ENCODE assay signal across 9 mouse cellular contexts in the genomic region with DNA sequence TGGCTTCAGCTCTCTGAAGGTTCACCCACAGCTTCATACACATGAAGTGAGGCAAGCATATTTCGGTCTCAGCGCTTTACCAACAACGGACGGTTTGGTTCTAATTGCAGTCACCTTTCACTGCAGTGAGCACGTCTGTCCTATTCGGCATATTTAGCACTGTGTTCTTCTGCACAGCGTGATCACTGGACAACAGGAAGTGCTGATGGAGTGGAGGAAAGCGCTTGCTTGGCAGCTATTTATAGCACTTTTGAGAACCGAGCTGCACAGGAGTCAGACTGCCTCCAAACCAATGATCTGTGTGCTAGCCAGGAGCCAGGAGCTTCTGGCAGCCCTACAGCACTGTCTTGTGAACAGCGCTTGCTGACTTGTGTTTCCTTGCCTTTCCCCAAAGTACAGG. TPM values are rescaled to one million over a fixed set of nuclear protein-coding genes. Genes with fewer than 3 reads are reported as not detected.
A peak's percentile ranks its signal among the peaks of the same experiment; 100 is the strongest.
DNase-seq lines count a peak whose midpoint lies in the region; ATAC-seq lines count a peak whose summit lies in the region.
"Had no signal": no experiment of that assay in that cellular context is flagged by ENCODE, and none has a peak within 500 bp of the region (broad histone marks: within the 10 kb centered on the region; RNA-seq: fewer than 3 reads in every experiment).

No protein-coding gene starts in this region.

- H3K27ac ChIP-seq in hindbrain, embryonic 16.5 days (ENCODE audit: low read depth, low read length) = no peak overlapping the region
- no peak overlapping the region for H3K27ac ChIP-seq in hindbrain, embryonic 14.5 days
- H3K27ac ChIP-seq in forebrain, embryonic 11.5 days (ENCODE audit: low read depth, low read length) = no peak overlapping the region

- H3K4me2 ChIP-seq in hindbrain, embryonic 16.5 days (ENCODE audit: low read length) = no peak overlapping the region
- H3K4me2 ChIP-seq in hindbrain, embryonic 14.5 days (replicated peaks) = no peak overlapping the region
- no peak overlapping the region for H3K4me2 ChIP-seq in forebrain, embryonic 11.5 days (ENCODE audit: low read depth, low read length, severe bottlenecking)

- no peak overlapping the region for H3K4me3 ChIP-seq in hindbrain, embryonic 16.5 days (ENCODE audit: low read length)
- no peak overlapping the region for H3K4me3 ChIP-seq in hindbrain, embryonic 14.5 days (replicated peaks; ENCODE audit: low read length)
- H3K4me3 ChIP-seq in forebrain, embryonic 11.5 days (ENCODE audit: low read depth, low read length) = no peak overlapping the region

- DNase-seq in hindbrain, embryonic 14.5 days (ENCODE audit: low spot score) = no peak
- DNase-seq in R1 (ENCODE audit: low read depth, low spot score) = peak; percentile 13
- peak; percentile 83 for DNase-seq in gastrocnemius, adult 18-20 months (ENCODE audit: low spot score)
- DNase-seq in heart, postnatal 36 days = peak; percentile 48 to 55
- DNase-seq in thymus, postnatal 0 days (ENCODE audit: low spot score) = no peak
- DNase-seq in forebrain, embryonic 11.5 days (ENCODE audit: low spot score) = no peak
- no peak for DNase-seq in B cell, adult 2 months

- 72% methylated on average over 10 of the region's 10 CpGs for WGBS in hindbrain, embryonic 16.5 days
- 83% methylated on average over 10 of the region's 10 CpGs for WGBS in hindbrain, embryonic 14.5 days
- WGBS in forebrain, embryonic 11.5 days = 89% methylated on average over 10 of the region's 10 CpGs

- H3K9me3 ChIP-seq in hindbrain, embryonic 16.5 days (ENCODE audit: control insufficient read depth, low read length) = no peaks in the 10 kb centered on the region
- no peaks in the 10 kb centered on the region for H3K9me3 ChIP-seq in hindbrain, embryonic 14.5 days (ENCODE audit: control insufficient read depth, low read length)
- H3K9me3 ChIP-seq in forebrain, embryonic 11.5 days (ENCODE audit: control insufficient read depth, low read length) = no peaks in the 10 kb centered on the region

- ATAC-seq in hindbrain, embryonic 16.5 days = 0 out of 2 replicates have a peak, but pooled peaks have one; percentile 56
- no peak for ATAC-seq in hindbrain, embryonic 14.5 days (ENCODE audit: low FRiP score)
- ATAC-seq in forebrain, embryonic 11.5 days (replicated peaks; ENCODE audit: low FRiP score) = no peak

- no peaks in the 10 kb centered on the region for H3K27me3 ChIP-seq in hindbrain, embryonic 16.5 days (replicated peaks; ENCODE audit: control insufficient read depth, insufficient read depth, low read length)
- no peaks in the 10 kb centered on the region for H3K27me3 ChIP-seq in hindbrain, embryonic 14.5 days (ENCODE audit: control insufficient read depth, insufficient read depth, low read length)
- no peaks in the 10 kb centered on the region for H3K27me3 ChIP-seq in forebrain, embryonic 11.5 days (ENCODE audit: control insufficient read depth, insufficient read depth, low read length)

- H3K4me1 ChIP-seq in hindbrain, embryonic 16.5 days (ENCODE audit: control insufficient read depth, insufficient read depth, low read depth, low read length) = 0 out of 2 replicates have a peak, but pooled peaks cover 3% of the 10 kb centered on the region
- no peaks in the 10 kb centered on the region for H3K4me1 ChIP-seq in hindbrain, embryonic 14.5 days (replicated peaks; ENCODE audit: control insufficient read depth, insufficient read depth, low read length)
- no peaks in the 10 kb centered on the region for H3K4me1 ChIP-seq in forebrain, embryonic 11.5 days (replicated peaks; ENCODE audit: control insufficient read depth, insufficient read depth, low read length)

- H3K36me3 ChIP-seq in hindbrain, embryonic 16.5 days (ENCODE audit: control insufficient read depth, insufficient read depth, low read length) = no peaks in the 10 kb centered on the region
- H3K36me3 ChIP-seq in hindbrain, embryonic 14.5 days (replicated peaks; ENCODE audit: control insufficient read depth, insufficient read depth) = no peaks in the 10 kb centered on the region
- no peaks in the 10 kb centered on the region for H3K36me3 ChIP-seq in forebrain, embryonic 11.5 days (ENCODE audit: control insufficient read depth, insufficient read depth, low read length)

- no peak overlapping the region for H3K9ac ChIP-seq in hindbrain, embryonic 16.5 days (ENCODE audit: low read depth, low read length)
- no peak overlapping the region for H3K9ac ChIP-seq in hindbrain, embryonic 14.5 days
- H3K9ac ChIP-seq in forebrain, embryonic 11.5 days (ENCODE audit: low read length) = no peak overlapping the region

- intact Hi-C loops in heart, postnatal 36 days (cut with DNase I) = no loop called here

RNA-seq across cellular contexts. Expression of a gene that starts 38.6 kb away (rescaled TPM):
- 0.06 and 0.40 TPM in 2 replicates for polyA plus RNA-seq in hindbrain, embryonic 16.5 days (2015; fragmentation: Nextera tagmentation; extraction: Ambion mirVana)
- 0.07 and 0.10 TPM in 2 replicates for polyA plus RNA-seq in hindbrain, embryonic 14.5 days (2014; fragmentation: Nextera tagmentation; extraction: Ambion mirVana)
- 100 to 1,000 TPM in 1 of 2 experiments, 10 to 100 TPM in 1; 98.9 to 131 TPM for total RNA-seq in gastrocnemius, adult 18-20 months (2021)
- total RNA-seq in heart, postnatal 36 days (2021) = 10 to 100 TPM; 52.5 to 58.2 TPM
- polyA plus RNA-seq in thymus, postnatal 0 days (2015; fragmentation: Nextera tagmentation; extraction: Ambion mirVana) = 0.10 and 0.14 TPM in 2 replicates
- polyA plus RNA-seq in forebrain, embryonic 11.5 days (2014; fragmentation: Nextera tagmentation; extraction: Ambion mirVana) = 0.09 TPM in 1 of 2 replicates, not detected in the other

RNA-seq across cellular contexts. Expression of a gene that starts 40.9 kb away (rescaled TPM):
- 0.10 and 0.20 TPM in 2 replicates for polyA plus RNA-seq in hindbrain, embryonic 16.5 days (2015; fragmentation: Nextera tagmentation; extraction: Ambion mirVana)
- polyA plus RNA-seq in hindbrain, embryonic 14.5 days (2014; fragmentation: Nextera tagmentation; extraction: Ambion mirVana) = 0.29 TPM in 1 of 2 replicates, not detected in the other
- 1 to 10 TPM; 1.3 TPM for total RNA-seq in gastrocnemius, adult 18-20 months (2021)
- total RNA-seq in heart, postnatal 36 days (2021) = under 1 TPM; 0.64 to 0.81 TPM
- not detected in 2 replicates for polyA plus RNA-seq in thymus, postnatal 0 days (2015; fragmentation: Nextera tagmentation; extraction: Ambion mirVana)
- not detected in 2 replicates for polyA plus RNA-seq in forebrain, embryonic 11.5 days (2014; fragmentation: Nextera tagmentation; extraction: Ambion mirVana)
- total RNA-seq: layer of hippocampus, adult 18-20 months had no signal

RNA-seq across cellular contexts. Expression of a gene that starts 44.9 kb away (rescaled TPM):
- 3.0 and 3.1 TPM in 2 replicates for polyA plus RNA-seq in hindbrain, embryonic 16.5 days (2015; fragmentation: Nextera tagmentation; extraction: Ambion mirVana)
- polyA plus RNA-seq in hindbrain, embryonic 14.5 days (2014; fragmentation: Nextera tagmentation; extraction: Ambion mirVana) = 2.8 and 3.0 TPM in 2 replicates
- 1 to 10 TPM; 1.7 to 3.7 TPM for total RNA-seq in gastrocnemius, adult 18-20 months (2021)
- 1 to 10 TPM; 4.5 to 5.1 TPM for total RNA-seq in heart, postnatal 36 days (2021)
- 22.6 and 26.0 TPM in 2 replicates for polyA plus RNA-seq in thymus, postnatal 0 days (2015; fragmentation: Nextera tagmentation; extraction: Ambion mirVana)
- polyA plus RNA-seq in forebrain, embryonic 11.5 days (2014; fragmentation: Nextera tagmentation; extraction: Ambion mirVana) = 4.8 and 6.9 TPM in 2 replicates

Comparison
In these comparisons a context has a peak if more than half of its experiments do, and no peak if none do; other contexts are left out.
1. DNase-seq: peak in R1 (single experiment), gastrocnemius, adult 18-20 months (single experiment) and heart, postnatal 36 days (2 of 2); none in hindbrain, embryonic 14.5 days (single experiment), thymus, postnatal 0 days (single experiment), forebrain, embryonic 11.5 days (single experiment) and B cell, adult 2 months (0 of 2).